Mouse (Mus musculus) left cerebral cortex, postnatal 10 days (tissue): ENCODE results near the gene Zbtb38. TPM values are rescaled to one million over a fixed set of nuclear protein-coding genes. Genes with fewer than 3 reads are reported as not detected.

ENCODE experiments used
- DNase-seq, 2 experiments: peaks; one replicate each; pipeline ENCODE4 v3.0.0; 2021 to 2022; ENCODE audit warnings: low spot score in 2 of 2, mixed read lengths in 1 of 2; ENCODE audit errors: extremely low spot score in 1 of 2
- intact Hi-C: fragments of 180-260 bp; cut with DNase I; formaldehyde crosslinking; loops from one replicate; pipeline ENCODE4 v1.15.1; 2025
- total RNA-seq, 2 experiments: library from RNA; stranded (reverse); gene quantifications; 2 replicates each; pipeline ENCODE4 v1.2.3; 2021

Zbtb38 gene
- total RNA-seq, 2 experiments from 2014 or later = 44.6 to 47.5 TPM

- no peak for DNase-seq
- intact Hi-C loops = no loop called here
Observed at GRCm38 (mm10) chr9:96763847-96764631, 11.4 kb upstream of the Zbtb38 start.

- peak in 1 of 2 experiments; percentile 5 for DNase-seq
- intact Hi-C loops = no loop called here
Observed at GRCm38 (mm10) chr9:96763025-96763424, 10.4 kb upstream of the Zbtb38 start.

DNA sequence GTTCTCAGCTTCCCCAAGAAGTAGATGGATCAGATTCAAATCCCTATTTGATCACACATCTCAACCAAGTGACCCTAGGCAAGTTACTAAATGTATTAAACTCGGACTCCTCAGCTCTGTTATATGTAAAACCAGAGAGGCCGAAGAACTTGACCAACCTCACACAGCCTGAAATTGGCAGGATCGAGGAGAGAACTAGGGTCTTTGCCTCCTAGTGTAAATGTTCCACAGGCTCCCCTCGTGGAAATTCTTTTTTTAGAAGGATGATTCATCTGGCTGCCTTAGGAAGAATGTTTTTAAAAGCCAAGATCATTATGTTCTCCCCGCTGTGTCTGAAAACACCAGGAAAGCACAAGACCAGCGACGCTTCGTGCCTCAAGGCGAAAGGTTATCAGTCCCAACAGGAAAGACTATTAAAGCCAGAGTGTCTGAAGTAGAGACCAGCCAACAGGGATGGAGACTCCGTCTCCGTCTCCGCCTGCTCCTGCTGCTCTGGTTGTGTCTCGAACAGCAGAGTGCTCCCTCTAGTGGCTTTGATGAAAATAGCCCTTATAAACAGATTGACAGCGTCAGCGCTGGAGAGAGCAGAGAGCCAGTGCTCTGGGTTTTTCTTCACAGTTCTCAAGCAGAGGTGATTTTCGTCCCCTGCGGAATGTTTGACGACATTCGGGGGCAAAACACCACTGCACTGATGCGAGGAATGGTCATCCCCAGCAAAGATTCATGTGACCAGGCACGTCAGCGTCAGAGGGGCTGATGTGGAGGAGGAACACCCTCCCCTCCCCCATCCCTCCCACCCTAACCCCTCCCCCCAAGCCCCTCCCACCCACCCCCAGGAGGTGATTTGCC lies 6.3 kb upstream of the Zbtb38 start:
- DNase-seq = peak; percentile 68 to 81

DNA sequence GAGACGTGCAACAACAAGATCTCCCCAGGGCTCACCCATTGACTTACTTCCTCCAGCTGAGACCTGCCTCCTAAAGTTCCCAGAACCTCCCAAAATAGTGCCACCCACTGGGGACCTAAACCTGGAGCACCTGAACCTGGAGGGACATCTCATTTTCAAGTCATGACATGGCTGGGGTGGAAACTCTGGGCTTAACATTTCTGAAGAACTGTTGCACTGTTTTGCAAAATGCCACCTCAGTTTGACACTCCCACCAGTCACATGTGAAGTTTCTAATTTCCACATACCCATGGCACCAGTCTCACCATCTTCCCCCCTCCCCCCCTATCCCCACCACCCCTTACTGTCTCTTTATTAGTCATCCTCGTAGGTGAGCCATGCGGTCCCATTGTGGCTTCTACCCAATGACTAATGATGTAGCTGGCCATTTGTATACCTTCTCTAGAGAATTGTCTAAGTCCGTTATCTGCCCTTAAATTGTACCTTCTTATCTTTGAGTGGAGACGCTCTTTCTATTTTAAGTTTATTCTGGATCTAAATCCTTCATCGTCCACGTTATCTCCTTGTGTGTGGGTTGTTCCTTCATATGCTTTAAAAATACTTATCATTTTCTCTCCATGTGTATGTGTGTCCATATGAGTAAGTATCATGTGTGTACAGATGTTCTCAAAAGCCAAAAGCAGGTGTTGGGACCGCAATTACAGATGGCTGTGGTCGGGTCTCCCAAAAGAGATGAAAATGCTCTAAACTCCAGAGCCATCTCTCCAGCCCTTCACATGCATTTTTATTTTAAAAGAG lies 4.2 kb upstream of the Zbtb38 start:
- peak in 1 of 2 experiments; percentile 8 for DNase-seq
- intact Hi-C loops = no loop called here

More for the DNA sequence above, 6.3 kb upstream of the Zbtb38 start:
- intact Hi-C loops = loop anchor here (2.0 kb wide), 1 partner anchor 88 kb away; no protein-coding TSS in a partner anchor

DNA sequence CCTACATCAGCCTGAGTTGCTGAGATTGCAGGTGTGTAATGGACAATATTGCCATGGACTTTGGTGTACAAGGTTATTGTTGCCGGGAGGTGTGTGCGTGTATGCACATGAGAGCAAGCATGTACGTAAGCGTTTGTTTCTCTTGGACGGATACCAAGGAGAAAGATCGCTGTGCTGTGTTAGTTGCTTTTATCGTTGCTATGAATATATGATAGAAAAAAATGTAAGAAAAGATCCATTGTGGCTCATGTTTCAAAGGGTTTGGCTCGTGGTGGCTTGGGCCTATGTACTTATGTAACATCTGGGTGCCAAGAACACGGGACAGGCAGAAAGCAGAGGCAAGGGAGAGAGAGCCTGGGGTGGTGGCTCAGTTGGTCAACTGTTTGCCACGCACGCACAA lies 3.1 kb upstream of the Zbtb38 start:
- DNase-seq = peak in 1 of 2 experiments; percentile 13
- intact Hi-C loops = no loop called here

- DNase-seq = no peak
- intact Hi-C loops = no loop called here
Observed at GRCm38 (mm10) chr9:96754625-96754969, 2.0 kb upstream of the Zbtb38 start.

DNA sequence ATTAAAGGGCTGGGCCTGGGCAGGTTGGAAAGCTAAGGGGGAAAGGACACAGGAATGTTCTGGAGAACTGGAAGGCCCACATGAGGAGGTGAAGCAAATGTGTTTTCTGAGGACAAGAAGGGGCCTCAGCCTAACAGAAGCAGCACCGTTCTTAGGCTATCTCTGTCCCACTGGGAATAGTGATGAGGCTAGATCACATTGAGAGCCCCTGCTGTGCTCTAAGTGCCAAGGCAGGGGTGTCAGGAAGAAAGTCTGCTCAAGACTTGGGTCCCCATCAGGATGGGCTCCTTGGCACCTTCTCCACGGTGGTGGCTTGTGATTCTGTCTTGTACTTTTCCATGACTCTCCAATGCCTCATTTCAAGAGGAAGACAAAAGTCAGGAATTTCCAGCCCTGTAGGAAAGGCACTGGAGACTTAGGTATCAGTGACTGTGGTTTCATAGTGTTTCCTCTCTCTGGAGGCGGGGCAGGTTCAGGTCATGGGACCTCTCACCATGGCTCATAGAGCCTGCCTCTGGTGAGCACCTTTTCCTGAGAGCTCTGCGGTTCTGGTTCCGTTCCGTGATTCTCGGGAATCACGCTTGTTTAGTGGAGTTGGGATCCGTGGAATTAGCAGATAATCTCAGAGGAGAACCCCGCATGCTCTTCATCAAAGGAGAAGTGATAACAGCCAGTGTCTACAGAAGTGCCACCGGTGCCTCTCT lies 1.4 kb upstream of the Zbtb38 start:
- intact Hi-C loops = no loop called here
- DNase-seq = peak in 1 of 2 experiments; percentile 10

DNA sequence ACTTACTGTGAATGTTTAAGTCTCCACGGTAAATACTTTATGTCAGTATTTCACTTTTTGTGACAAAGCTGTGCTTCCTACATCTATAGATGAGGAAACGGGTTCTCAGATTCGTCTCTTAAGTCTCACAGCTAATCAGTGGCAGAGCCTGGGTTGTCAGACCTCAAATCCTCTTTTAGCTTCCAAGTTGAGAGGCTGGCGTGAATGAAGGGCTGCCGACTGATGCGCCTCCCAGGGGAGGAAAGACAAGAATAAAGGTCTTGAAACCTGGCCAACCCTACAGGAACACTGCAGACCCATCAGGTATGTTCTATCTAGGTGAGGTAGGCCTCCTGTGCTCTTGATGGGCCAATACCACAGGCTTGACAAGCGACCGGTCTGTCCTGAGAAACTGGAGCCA lies 761 bp upstream of the Zbtb38 start:
- DNase-seq = peak in 1 of 2 experiments; percentile 8
- intact Hi-C loops = no loop called here

GRCm38 (mm10) chr9:96751821-96752602 lies 619 bp downstream of the Zbtb38 start:
- intact Hi-C loops = no loop called here
- DNase-seq = peak in 1 of 2 experiments; percentile 20

DNA sequence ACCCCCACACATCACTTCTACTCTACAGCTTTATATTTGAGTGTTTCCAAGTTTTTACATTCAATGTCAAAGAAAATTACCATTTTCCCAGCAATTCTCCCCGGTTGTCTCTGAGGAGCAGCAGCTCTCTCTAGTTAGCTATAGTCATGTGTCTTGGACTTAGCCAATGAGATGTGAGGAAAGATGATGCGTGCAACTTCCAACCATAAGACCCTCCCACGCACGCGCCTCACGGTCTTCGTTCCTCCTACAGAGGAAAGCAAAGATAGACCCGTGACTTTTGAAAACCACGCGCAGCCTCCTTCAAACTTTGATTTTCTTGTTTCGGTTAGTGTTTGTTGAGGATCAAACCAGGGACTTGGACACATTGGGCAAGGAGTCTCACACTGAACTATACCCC lies 2.0 kb downstream of the Zbtb38 start:
- peak in 1 of 2 experiments; percentile 12 for DNase-seq
- intact Hi-C loops = no loop called here

GRCm38 (mm10) chr9:96746527-96746926 lies 6.1 kb downstream of the Zbtb38 start:
- intact Hi-C loops = no loop called here
- no peak for DNase-seq

- intact Hi-C loops = no loop called here
- DNase-seq = no peak
Observed at GRCm38 (mm10) chr9:96744909-96745308, 7.7 kb downstream of the Zbtb38 start.

DNA sequence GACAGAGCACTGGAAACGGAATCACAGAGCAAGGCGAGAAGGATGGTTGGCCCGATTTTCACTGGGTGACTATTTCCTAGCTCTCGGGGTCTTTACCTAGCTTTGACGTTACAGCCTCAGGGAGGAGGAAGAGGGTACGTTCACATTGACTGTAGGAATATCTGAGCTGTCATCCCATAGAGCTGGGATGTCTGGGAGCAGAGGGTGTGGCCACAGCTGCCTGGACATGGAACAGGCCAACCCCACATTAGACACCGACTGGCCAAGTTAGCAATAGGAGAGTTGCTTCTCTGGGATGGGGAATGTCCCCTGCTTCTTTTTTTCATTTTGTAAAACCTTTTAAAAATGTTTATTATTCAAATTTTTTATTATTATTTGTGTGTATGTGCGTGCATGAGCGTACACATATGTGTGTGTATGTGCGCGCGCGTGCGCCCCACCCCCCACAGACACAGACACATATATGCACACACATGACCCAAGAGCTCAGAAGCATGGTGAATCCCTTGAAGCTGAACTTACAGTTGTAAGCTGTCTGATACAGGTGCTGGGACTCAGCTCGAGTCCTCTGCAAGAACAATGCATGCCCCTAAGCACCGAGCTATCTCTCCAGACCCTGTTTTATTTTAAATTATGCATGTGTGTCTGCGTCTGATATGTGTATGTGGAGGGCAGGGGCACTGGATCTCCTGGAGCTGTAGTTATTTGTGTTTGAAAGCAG lies 11.1 kb downstream of the Zbtb38 start:
- DNase-seq = no peak
- intact Hi-C loops = no loop called here

GRCm38 (mm10) chr9:96740712-96741364 lies 11.8 kb downstream of the Zbtb38 start:
- intact Hi-C loops = no loop called here
- DNase-seq = no peak

DNA sequence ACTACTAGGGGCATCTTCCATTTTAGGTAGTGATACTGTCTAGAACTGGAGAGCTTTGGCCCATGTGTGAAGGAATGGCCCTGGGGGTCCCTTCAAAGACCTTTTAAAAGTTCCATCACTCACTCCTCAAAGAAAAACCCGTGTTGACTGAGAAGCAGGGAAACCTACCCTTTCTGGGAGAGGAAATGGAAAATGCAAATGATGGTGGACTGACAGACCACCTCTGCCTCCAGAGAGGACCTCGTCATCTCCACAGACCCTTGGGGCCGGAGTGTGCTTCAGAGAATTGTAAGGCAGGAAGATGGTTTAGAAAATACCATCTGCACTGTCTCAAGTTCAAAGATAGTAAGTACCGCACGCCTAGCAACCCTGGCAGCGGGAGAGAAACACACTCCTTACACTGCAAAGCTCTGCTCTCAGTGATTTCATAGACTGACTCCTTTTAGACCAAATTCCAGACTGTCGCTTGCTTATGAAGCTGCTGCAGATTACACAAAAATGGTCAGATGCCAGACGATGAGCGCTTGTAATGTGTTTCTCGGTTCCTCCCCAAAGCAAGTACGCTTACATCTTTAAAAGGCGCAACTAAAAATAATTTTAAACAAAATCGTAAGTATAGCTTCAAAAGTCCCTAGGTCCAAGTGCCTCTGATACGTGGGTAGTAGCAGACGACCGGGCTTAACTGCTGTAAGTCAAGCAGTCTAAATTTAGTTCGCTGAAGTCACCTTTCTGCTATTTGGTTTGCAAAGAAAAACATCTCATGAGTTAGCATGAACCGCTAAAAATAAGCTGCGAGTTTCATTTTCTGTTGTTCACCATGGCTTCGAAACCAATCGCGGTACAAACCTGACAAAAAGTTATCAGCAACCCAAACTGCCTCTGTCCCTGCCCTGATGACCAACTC lies 12.6 kb downstream of the Zbtb38 start:
- peak in 1 of 2 experiments; percentile 72 for DNase-seq

More for the DNA sequence above, 12.6 kb downstream of the Zbtb38 start:
- intact Hi-C loops = no loop called here
